Mouse (Mus musculus) embryonic stem cell, embryonic (primary cell): ENCODE measurements around the gene Slc20a1.

Experiments used
- CTCF ChIA-PET, 4 experiments: fragments of 300-600 bp in 2 of 4; fragments of 350-600 bp in 2 of 4; sonication (Branson Sonifier 250); formaldehyde crosslinking; loops; one replicate each; lab custom pipeline; 2022; ENCODE audit warnings: inconsistent platforms in 2 of 4; lab: Charles Lee
- POLR2A ChIA-PET, 4 experiments: fragments of 300-600 bp in 2 of 4; fragments of 350-600 bp in 2 of 4; sonication (Branson Sonifier 250); formaldehyde crosslinking; loops; one replicate each; lab custom pipeline; 2022; ENCODE audit warnings: antibody characterized with exemption in 4 of 4, inconsistent platforms in 1 of 4; lab: Charles Lee

Slc20a1 gene

GRCm38 (mm10) chr2:129198436-129199327 is at the start of gene Slc20a1:
Gene Slc20a1, plus strand, starts transcription at chr2:129198764.
- POLR2A ChIA-PET = interaction anchor here (0.5 to 24.7 kb wide), 125 partner anchors 8 to 1406 kb away, joined by 3 to 840 read pairs (median 5); partner anchors contain the start of genes Chchd5 (in 3 of the 4), Ckap2l (in 2 of the 4), Polr1b (in 2 of the 4) and Tmem87b (in 2 of the 4)

GRCm38 (mm10) chr2:129148836-129149235 is 49.7 kb upstream of the Slc20a1 start:
- CTCF ChIA-PET = no interaction called here
- POLR2A ChIA-PET = interaction anchor here in 1 of 4 experiments (0.8 to 1.7 kb wide), 8 partner anchors 10 to 105 kb away, joined by 3 to 6 read pairs (median 4); partner anchors contain the start of gene Slc20a1

More at GRCm38 (mm10) chr2:129198436-129199327, at the start of gene Slc20a1:
- CTCF ChIA-PET = interaction anchor here in 3 of 4 experiments (0.6 to 1.6 kb wide), 7 partner anchors 17 to 1061 kb away, joined by 3 to 7 read pairs (median 3); no protein-coding TSS in a partner anchor

DNA sequence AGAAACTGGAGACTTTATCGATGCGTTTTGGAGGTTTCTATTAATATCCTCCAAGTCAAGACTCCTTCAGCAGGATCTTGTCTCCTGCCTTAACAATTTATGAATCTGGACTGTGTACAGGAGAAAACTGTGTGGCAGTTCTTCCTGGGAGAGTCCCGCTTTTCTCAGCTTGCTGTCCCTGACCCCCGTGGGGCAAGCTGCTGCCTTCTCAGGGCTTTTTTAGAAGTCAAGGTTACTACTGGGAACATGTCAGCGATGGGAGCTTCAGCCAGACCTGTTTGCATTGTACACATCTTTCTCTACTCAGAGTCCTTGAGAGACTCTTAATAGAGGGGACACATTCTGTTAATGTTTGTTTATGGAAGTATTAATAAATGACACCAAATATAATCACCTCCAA is 48.2 kb upstream of the Slc20a1 start:
- POLR2A ChIA-PET = interaction anchor here in 1 of 4 experiments (1.4 kb wide), 1 partner anchor 15 kb away, joined by 3 read pairs; no protein-coding TSS in a partner anchor
- CTCF ChIA-PET = no interaction called here

DNA sequence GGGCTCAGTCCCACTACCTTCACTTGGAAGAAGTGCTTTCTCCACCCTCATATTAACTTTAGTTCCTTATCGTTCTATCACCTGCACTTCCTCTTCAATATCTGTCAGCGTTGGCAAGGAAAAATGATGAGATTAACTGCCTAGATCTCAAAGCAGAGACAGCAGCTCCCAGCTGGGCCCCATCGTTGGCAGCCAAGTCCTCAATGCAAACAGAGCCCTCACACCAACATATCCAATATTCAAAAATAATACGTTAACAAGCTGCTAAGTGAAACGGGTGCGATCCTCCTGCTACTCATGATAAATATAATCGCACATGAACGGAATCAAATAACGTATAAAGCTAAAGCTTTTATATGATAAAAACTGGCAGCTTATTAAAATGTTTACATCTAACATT is 47.5 kb upstream of the Slc20a1 start:
- CTCF ChIA-PET = no interaction called here
- POLR2A ChIA-PET = interaction anchor here in 2 of 4 experiments (1.0 to 1.4 kb wide), 4 partner anchors 15 to 83 kb away, joined by 3 read pairs; partner anchors contain the start of gene Slc20a1 (in 1 of the 2)

- ChIA-PET CTCF (no interaction called here), POLR2A (interaction anchor here in 1 of 4 experiments (1.4 kb wide), 1 partner anchor 26 kb away, joined by 3 read pairs; no protein-coding TSS in a partner anchor)
These were observed 45.8 kb upstream of the Slc20a1 start for GRCm38 (mm10) chr2:129152751-129153150.

DNA sequence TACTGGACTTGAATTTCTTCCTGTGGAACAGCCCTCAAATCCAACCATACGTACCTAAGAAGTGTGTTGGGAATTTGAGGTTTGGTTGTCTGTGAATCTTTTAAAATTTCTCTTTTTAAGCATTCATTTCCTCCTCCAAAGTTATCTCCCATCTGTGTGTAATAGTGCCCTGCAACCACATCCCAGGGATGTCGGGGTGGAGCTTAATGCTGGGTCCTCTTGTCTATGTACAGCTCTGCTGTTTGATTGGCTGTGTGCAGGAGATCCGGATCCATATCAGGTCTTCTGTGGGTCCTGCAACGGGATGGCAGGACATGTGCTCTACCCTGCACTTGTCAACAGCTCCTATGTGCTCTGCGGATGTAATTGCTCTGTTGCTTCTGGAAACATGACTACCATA is 33.7 kb upstream of the Slc20a1 start:
- ChIA-PET POLR2A (interaction anchor here in 3 of 4 experiments (0.5 to 6.0 kb wide), 15 partner anchors 13 to 108 kb away, joined by 3 to 58 read pairs (median 5); partner anchors contain the start of gene Slc20a1 (in 2 of the 3)), CTCF (interaction anchor here in 2 of 4 experiments (0.6 to 0.7 kb wide), 2 partner anchors 10 to 140 kb away, joined by 3 read pairs; no protein-coding TSS in a partner anchor)

GRCm38 (mm10) chr2:129166466-129167463 is 31.8 kb upstream of the Slc20a1 start:
- ChIA-PET POLR2A (interaction anchor here in 3 of 4 experiments (0.6 to 6.0 kb wide), 55 partner anchors 8 to 633 kb away, joined by 3 to 58 read pairs (median 4); partner anchors contain the start of genes Chchd5 (in 3 of the 3), Slc20a1 (in 2 of the 3), Mertk (in 1 of the 3) and Polr1b (in 1 of the 3)), CTCF (interaction anchor here in 3 of 4 experiments (0.5 to 1.5 kb wide), 5 partner anchors 14 to 92 kb away, joined by 3 to 6 read pairs (median 4); no protein-coding TSS in a partner anchor)

DNA sequence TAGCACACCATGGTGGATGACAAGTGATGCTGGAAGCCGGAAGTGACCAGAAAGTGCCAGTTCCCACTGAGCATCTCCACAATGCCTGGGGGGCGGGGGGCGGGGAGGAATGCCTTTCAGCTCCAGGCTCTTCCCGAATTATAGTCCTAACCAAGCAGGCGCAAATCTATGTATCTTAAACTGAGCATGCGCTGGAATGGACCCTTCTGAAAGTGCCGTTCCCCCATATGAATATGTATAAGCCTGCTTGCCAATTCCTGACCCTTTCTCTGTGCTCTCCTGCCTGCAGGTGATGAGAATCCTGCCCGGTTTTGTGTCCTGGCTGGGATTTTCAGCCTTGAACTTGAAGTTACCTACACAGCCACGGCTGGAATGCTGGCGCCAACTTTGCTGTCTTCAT is 25.2 kb upstream of the Slc20a1 start:
- ChIA-PET CTCF (interaction anchor here in 1 of 4 experiments (0.6 kb wide), 2 partner anchors 11 to 13 kb away, joined by 5 to 8 read pairs; no protein-coding TSS in a partner anchor), POLR2A (interaction anchor here in 1 of 4 experiments (1.7 kb wide), 1 partner anchor 8 kb away, joined by 6 read pairs; no protein-coding TSS in a partner anchor)

GRCm38 (mm10) chr2:129174474-129174873 is 24.1 kb upstream of the Slc20a1 start:
- ChIA-PET CTCF (interaction anchor here in 3 of 4 experiments (0.5 to 1.1 kb wide), 8 partner anchors 10 to 625 kb away, joined by 3 to 6 read pairs (median 3); no protein-coding TSS in a partner anchor), POLR2A (interaction anchor here in 3 of 4 experiments (0.6 to 15.1 kb wide), 8 partner anchors 22 to 84 kb away, joined by 3 to 840 read pairs (median 178); partner anchors contain the start of gene Slc20a1 (in 2 of the 3))

GRCm38 (mm10) chr2:129175636-129176035 is 22.9 kb upstream of the Slc20a1 start:
- ChIA-PET CTCF (interaction anchor here (0.6 to 2.0 kb wide), 7 partner anchors 19 to 85 kb away, joined by 3 to 20 read pairs (median 4); no protein-coding TSS in a partner anchor), POLR2A (interaction anchor here in 3 of 4 experiments (0.6 to 15.1 kb wide), 20 partner anchors 8 to 1387 kb away, joined by 3 to 840 read pairs (median 9); partner anchors contain the start of genes Slc20a1 (in 3 of the 3), Chchd5 (in 1 of the 3), Nphp1 (in 1 of the 3) and Polr1b (in 1 of the 3))

DNA sequence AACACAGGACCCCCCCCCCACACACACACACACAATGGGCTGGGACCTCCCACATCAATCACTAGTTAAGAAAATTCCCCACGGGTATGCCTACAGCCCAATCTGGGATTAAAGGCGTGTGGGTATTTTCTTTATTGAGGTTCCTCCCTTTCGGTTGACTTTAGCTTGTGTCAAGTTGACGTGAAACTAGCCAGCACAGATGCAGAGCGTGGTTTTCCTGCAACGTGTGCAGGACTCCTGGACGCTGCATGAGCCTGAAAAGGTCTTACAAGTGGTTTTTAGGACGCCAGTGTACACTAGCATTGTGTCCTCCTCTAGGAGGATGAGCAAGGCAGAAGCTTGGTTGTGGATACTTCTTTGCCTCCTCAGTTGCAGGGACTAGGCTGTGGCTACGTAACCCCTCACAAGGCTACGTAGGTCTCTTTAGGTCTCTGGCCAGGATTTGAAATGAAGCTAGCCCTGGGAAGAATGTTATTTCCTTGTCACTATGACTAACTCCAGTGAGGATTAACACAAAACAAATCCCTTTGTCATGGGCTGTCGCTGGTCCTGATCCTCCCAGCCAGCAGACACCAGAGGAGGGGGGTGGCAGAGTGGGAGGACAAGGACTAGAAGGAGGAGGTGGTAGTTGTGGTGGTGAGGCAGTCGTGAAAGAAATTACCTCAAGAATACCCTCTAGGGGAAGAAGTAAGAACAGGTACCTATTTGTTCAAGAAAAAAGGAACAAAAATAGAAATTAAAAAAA is 21.7 kb upstream of the Slc20a1 start:
- POLR2A ChIA-PET = interaction anchor here in 3 of 4 experiments (0.6 to 15.1 kb wide), 41 partner anchors 9 to 1251 kb away, joined by 3 to 840 read pairs (median 5); partner anchors contain the start of genes Slc20a1 (in 3 of the 3), Ttl (in 2 of the 3), Chchd5 (in 1 of the 3) and Ckap2l (in 1 of the 3)
- CTCF ChIA-PET = interaction anchor here (0.6 to 2.0 kb wide), 10 partner anchors 17 to 253 kb away, joined by 3 to 10 read pairs (median 4); no protein-coding TSS in a partner anchor

- ChIA-PET CTCF (interaction anchor here in 3 of 4 experiments (0.6 to 1.6 kb wide), 9 partner anchors 21 to 227 kb away, joined by 3 to 5 read pairs (median 4); partner anchors contain the start of genes Ckap2l (in 1 of the 3) and Slc20a1 (in 1 of the 3)), POLR2A (interaction anchor here (0.6 to 15.1 kb wide), 50 partner anchors 8 to 490 kb away, joined by 3 to 840 read pairs (median 6); partner anchors contain the start of genes Slc20a1 (in 2 of the 4), Chchd5 (in 1 of the 4), Ckap2l (in 1 of the 4) and Polr1b (in 1 of the 4))
These were observed 20.9 kb upstream of the Slc20a1 start for GRCm38 (mm10) chr2:129177661-129178060.

- POLR2A ChIA-PET = interaction anchor here (0.6 to 15.1 kb wide), 55 partner anchors 9 to 491 kb away, joined by 3 to 840 read pairs (median 5); partner anchors contain the start of genes Slc20a1 (in 2 of the 4), Chchd5 (in 1 of the 4), Ckap2l (in 1 of the 4) and Polr1b (in 1 of the 4)
- CTCF ChIA-PET = interaction anchor here in 3 of 4 experiments (0.6 to 1.6 kb wide), 9 partner anchors 17 to 227 kb away, joined by 3 to 5 read pairs (median 4); partner anchors contain the start of genes Ckap2l (in 1 of the 3) and Slc20a1 (in 1 of the 3)
These were observed 20.2 kb upstream of the Slc20a1 start for GRCm38 (mm10) chr2:129178182-129178908.
